Mouse (Mus musculus) embryonic fibroblast, embryonic 13.5 days (primary cell): ENCODE measurements around the gene Hrh3. TPM values are rescaled to one million over a fixed set of nuclear protein-coding genes. Genes with fewer than 3 reads are reported as not detected.

Experiments used
- H3K27ac ChIP-seq: 2 replicates; pipeline ENCODE4 v1.5.1; 2012; ENCODE audit warnings: low read length, control low read depth, inconsistent platforms; ENCODE audit not compliant: insufficient read depth
- H3K4me1 ChIP-seq: 2 replicates; pipeline ENCODE4 v1.6.1; 2011; ENCODE audit warnings: low read length; ENCODE audit not compliant: control insufficient read depth, insufficient read depth
- H3K4me3 ChIP-seq: 2 replicates; pipeline ENCODE4 v1.5.1; 2011; ENCODE audit warnings: mild to moderate bottlenecking, control low read depth, low read length; ENCODE audit not compliant: insufficient read depth
- CTCF ChIP-seq: IDR thresholded peaks from 2 replicates; pipeline ENCODE4 v1.5.1; 2011; ENCODE audit warnings: mild to moderate bottlenecking, control low read depth, low read length, moderate library complexity, borderline replicate concordance; ENCODE audit not compliant: insufficient read depth
- POLR2A ChIP-seq: IDR thresholded peaks from 2 replicates; pipeline ENCODE4 v1.6.1; 2011; ENCODE audit warnings: low read depth, mild to moderate bottlenecking, control low read depth, low read length, moderate library complexity
- polyA plus RNA-seq: library from polyadenylated mRNA; stranded (reverse); fragments of >200 nt; gene quantifications from 2 replicates; pipeline ENCODE4 v1.2.4, GENCODE M21; 2011; ENCODE audit warnings: low read depth; ENCODE audit not compliant: missing spikeins, insufficient read length

The Hrh3 gene
- polyA plus RNA-seq, 1 experiment: not detected

DNA sequence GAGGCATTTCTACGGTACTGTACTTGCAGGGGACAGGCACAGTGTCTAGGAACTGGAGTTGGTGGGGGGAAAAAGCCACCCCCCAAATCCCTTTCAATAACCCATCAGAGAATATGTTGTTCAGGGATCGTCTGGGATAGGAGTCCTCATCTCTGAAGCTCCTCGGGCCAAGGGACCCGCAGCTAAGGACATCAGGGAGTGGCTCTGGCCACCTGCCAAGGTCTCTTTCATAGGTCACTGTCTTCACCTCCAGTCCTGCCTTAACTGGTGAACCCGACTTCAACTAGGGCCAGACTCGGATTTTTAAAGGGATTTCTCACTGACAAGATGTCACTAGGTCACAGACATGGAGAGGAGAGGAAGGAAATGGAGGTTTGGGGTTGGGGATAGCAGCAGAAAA, 4.0 kb upstream of the Hrh3 start:
- Histone ChIP-seq H3K4me3 (no peak overlapping the region), H3K4me1 (no peaks in the 10 kb centered on the region), H3K27ac (no peak overlapping the region)
- TF ChIP-seq CTCF: no peak
- no peak for TF ChIP-seq POLR2A

DNA sequence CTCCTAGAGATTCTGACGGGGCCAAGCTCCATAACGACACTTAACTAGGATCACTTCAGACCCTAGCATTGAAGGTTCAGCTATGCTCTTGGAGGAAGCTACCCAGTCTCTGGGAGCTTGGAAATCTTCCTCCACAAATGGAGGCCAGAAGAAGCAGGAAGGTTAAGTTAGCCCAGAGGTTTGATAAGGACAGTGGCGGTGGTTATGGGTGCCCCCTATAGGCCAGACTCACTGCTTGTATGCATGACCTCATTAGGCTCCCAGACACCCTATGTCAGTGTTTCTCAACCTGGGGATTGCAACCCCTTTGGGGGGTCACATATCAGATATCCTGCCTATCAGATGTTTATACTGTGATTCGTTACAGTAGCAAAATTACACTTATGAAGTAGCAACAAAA, 2.8 kb upstream of the Hrh3 start:
- Histone ChIP-seq H3K4me3 (no peak overlapping the region), H3K4me1 (no peaks in the 10 kb centered on the region), H3K27ac (no peak overlapping the region)
- TF ChIP-seq POLR2A (no peak), CTCF (no peak)

DNA sequence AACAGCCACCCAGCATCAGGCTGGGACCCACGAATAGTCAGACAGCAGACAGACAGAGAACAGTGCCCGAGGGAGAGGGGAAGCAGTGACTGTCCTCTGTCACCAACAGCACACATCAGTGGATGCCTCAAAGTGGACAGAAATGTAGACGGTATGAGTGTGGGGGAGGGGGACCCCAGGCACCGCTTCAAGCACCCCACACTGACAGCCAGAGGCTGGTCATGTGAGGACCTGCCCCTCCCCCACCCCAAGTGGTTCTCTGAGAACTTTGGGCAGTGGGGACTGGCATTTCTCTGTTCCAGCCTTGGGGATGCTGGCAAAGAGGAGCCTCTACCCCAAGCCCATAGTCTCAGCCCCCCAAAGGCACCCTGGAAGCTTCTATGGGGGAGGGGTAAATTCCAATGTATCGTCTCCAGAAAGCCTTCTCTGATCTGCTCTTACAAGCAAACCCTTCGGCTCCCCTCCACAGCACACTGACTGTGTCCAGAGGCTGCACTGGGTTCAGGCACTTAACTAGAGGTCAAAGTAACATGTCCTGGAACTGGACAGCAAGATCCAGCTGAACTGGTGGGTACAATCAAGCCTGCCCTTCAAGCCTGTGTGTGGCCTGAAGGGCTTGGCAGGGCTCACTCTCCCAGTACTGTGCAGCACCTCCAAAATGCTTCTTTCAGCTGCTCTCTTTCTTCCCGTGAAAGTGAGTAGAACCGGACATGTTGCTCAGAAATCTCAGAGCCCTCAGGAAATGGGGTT, 1.3 kb upstream of the Hrh3 start:
- no peak overlapping the region for H3K27ac ChIP-seq
- no peak for TF ChIP-seq CTCF
- no peak for TF ChIP-seq POLR2A
- no peak overlapping the region for H3K4me3 ChIP-seq

DNA sequence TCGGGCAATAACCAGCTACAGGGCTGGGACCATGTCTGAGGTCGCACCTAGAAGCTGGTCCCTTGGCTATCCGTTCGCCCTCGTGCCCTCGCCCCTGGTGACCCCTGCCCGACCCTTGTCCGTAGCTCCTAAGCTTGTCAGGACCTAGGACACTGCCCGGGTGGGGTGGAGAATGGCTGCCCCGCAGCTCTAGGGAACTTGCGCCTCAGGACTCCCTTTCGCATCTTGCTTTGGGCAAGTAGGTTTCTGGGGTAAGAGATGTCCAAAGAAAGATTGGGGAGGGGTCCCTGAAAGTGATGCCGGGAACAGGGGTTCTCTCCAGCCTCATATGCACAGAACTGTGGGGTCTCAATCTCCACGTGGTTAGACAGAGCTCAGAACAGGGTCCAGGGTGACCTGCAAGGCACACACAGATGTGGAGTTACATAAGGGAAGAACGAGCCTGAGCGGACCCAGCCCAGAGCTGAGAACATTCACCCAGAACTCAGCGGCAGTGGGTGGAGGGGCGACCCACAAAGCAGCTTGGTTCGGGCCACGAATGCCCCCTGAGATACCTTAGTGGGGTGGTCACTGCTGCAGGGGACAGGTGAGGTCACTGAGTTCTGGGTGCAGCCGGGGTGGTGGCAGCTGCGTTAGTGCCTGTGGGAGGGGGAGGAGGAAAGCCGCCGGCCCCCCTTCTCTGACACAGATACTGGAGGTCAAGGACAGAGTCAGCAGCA, 530 bp upstream of the Hrh3 start:
- no peak for TF ChIP-seq POLR2A
- no peak for TF ChIP-seq CTCF
- no peak overlapping the region for H3K27ac ChIP-seq
- no peaks in the 10 kb centered on the region for H3K4me1 ChIP-seq
- no peak overlapping the region for H3K4me3 ChIP-seq

More for the DNA sequence above, 1.3 kb upstream of the Hrh3 start:
- H3K4me1 ChIP-seq: no peaks in the 10 kb centered on the region

DNA sequence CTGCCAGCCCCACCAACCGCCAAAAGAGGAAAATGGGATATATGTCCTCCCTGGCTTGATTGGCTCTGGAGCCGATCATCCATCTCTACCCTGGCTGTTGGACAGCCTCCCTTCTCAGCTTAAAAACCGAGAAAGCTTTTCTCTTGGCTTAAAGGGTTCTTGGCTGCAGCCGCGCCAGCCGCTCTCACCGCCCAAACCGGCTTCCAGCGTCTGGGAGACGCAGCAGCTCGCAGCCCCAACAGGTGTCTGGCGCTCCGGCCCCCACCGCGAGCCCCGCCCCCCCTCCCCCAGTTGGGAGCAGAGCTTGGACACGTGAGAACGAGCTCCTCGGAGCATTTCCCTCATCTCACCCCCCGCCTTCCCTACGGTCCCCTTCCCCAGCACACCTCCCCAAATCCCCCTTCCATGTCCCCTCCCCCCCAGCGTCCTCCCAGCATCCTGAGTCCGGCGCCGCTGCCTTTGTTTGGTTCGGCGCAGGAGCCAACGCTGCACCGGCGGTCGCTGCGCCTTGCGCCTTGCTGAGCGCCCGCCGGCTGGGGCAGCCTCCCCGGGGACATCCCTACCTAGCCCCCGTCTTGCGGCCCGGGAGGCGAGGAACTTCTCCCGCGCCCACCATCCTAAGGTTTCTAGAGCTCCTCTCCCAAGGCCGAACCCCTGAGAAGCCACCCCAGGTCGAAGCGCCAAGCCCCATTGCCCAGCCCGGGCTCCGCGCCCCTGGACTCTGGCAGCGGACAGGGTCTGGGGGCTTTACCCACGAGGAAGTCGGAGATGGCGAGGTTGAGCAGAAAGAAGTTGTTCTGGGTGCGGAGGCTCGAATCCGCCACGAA, 924 bp downstream of the Hrh3 start:
- TF ChIP-seq CTCF: no peak
- TF ChIP-seq POLR2A: no peak
- Histone ChIP-seq H3K4me3 (no peak overlapping the region), H3K27ac (no peak overlapping the region), H3K4me1 (no peaks in the 10 kb centered on the region)

DNA sequence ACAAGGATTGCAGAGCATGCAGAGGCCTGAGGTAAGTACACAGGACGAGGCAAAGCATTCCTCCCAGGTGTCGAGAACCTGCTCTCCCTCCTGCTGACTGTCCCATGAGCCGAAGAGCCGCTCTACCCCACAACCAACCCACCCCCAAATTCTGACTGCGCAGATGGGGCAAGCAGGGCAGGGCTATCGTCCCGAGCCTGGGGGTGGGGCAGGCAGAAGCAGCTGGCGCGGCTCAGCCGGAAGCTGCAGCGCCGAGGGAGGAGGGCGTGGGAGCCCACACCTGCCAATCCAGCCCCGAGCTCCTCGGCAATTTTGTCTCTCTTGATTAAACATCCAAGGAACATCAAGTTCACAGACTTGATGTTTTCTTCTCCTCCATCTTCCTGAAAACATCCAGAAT, 4.8 kb downstream of the Hrh3 start:
- TF ChIP-seq CTCF: no peak
- no peak for TF ChIP-seq POLR2A
- H3K27ac ChIP-seq: no peak overlapping the region

DNA sequence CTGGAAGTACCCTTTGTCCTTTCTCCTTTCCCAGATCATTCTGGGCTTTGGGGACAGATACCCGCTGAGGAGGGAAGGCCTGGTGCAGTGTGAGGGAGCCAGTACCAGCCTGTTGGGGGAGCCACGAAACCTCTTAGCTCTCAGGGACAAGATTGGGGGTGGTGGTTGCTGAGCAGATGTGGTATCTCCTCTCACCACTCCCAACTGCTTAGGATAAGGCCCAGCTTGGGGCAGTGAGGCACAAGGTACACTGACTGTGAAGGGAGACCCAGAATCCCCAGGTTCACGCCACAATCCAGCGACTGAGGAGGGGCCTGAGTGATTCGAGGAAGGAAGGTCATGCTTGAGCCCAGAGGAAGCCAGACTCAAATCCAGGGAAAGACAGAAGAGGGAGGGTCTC, 6.1 kb downstream of the Hrh3 start:
- Histone ChIP-seq H3K4me3 (no peak overlapping the region), H3K27ac (no peak overlapping the region), H3K4me1 (no peaks in the 10 kb centered on the region)
- TF ChIP-seq POLR2A (no peak), CTCF (no peak)

More for the DNA sequence above, 4.8 kb downstream of the Hrh3 start:
- no peak overlapping the region for H3K4me3 ChIP-seq
- H3K4me1 ChIP-seq: no peaks in the 10 kb centered on the region

DNA sequence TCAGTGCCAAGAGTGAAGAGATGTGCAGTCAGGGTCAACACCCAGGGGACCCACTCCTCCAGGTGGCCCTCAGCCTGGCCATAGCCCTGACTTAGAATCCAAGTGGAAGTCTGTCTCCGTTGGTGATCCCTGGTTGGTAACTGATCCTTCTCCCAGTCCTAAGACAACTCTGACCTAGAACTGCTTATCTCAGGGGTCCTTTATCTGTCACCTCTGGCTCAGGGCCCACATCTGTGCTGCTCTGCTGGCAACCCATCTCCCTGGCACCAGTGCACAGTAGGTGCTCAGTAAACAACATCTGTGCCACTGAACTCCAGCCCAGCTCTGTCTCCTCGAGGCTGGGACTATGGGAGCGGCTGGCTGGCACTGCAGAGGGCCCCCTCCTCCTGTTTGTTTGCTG, 6.7 kb downstream of the Hrh3 start:
- no peak overlapping the region for H3K4me3 ChIP-seq
- no peak overlapping the region for H3K27ac ChIP-seq
- no peaks in the 10 kb centered on the region for H3K4me1 ChIP-seq
- TF ChIP-seq CTCF (no peak), POLR2A (no peak)

DNA sequence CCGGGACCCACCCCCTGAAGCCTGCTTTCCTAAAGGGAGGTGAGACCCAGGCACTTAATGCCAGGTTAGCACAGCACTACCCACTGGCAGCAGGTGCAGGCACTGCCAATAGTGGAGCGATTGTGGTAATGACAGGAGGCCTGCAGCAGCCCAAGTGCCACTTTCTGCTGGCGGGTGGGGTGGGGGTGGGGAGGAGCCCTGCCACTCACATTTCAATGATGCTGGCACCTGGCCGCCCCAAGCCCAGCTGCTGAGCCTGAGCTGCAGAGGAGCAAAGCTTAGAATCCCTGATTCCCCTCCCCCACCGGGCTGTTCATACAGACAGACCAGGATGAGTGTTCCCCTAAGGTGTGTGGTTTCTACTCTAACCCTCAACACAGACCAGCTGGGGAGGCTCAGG, 8.6 kb downstream of the Hrh3 start:
- Histone ChIP-seq H3K27ac (no peak overlapping the region), H3K4me1 (no peaks in the 10 kb centered on the region), H3K4me3 (no peak overlapping the region)
- no peak for TF ChIP-seq CTCF
- TF ChIP-seq POLR2A: no peak

DNA sequence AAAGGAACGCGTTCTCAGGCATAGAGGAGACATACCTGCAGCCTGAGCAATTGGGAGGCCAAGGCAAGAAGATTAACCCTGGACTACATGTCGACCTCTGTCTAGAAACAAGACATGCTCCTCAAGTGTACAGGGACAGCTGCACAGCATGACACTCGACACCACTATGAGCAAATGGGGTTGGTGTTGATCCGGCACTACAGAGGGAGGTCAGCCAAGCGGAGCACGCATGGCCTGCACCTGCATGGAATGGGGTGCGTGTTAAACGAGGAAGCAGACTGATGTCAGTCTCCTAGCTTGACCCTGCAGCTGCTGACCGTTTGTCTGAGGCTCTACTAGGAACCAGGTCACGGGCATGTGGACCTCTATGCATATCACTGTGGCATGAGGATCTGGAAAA, 14.0 kb downstream of the Hrh3 start:
- no peak for TF ChIP-seq POLR2A
- no peak for TF ChIP-seq CTCF
- no peak overlapping the region for H3K27ac ChIP-seq
- H3K4me3 ChIP-seq: no peak overlapping the region
- no peaks in the 10 kb centered on the region for H3K4me1 ChIP-seq

DNA sequence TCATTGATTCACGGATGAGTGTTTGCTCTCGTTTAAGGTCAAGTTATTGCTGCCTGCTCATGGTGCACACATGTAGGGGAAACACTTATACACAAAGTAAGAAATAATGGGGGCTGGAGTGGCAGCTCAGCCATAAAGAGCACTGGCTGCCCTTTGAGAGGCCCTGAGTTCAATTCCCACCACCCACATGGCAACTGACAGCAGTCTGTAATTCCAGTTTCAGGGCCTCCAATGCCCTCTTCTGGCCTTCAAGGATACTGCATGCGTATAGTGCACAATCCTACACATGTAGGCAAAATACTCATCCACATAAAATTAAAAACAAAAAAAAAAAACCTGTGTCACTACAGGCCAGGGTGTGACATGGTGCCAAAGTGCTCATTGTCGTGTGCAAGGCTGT, 16.8 kb downstream of the Hrh3 start:
- TF ChIP-seq POLR2A (no peak), CTCF (no peak)
- Histone ChIP-seq H3K27ac (no peak overlapping the region), H3K4me1 (no peaks in the 10 kb centered on the region; the same call in 1 of the 2 replicates), H3K4me3 (no peak overlapping the region)
